Mouse (Mus musculus): ENCODE measurements around the gene Rps6.

Rps6 gene

DNA sequence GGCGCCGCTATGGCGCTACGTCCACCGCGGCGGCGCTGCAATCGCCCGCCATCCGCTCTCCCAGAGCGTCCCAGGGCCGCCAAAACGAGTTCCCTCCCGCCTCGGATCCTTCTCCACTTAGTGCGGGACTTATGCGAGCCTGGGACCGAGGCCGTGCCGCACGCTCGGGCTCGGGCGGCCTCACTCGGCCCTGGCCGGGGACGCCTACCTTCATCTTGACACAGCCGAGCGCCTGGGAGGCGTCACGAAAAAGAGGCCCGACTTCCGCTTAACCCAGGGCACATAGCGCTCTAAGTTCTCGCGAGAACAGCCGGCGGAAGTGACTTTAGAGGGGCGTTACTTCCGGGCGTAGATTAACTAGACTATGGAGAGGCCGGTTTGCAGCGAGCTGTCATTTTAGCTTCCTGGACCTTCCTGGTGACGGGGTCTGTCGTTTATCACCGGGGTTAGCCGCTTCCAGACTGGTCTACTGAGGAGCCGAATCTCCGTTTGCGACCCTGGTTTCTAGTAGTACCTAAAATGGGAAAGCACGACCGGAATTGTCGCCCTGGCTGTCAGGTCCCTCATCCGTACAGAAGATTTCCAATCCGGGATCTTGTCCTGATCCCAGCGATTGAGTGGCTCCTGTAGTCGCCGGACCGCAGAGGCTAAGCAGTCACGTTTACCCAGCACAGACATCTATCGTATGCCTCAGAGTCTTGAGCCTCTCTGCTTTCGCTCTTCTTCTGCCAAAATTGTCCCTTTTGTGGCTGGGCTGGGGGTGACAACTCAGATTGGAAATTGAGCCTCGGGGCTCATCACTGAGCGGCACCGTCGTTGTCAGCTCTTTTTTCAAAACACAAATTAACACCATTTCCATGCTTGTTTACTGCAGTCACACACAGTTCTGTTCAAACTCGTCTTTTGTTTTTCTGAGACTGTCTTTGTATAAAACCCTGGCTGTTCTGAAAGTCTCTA is at the start of gene Rps6:
Gene Rps6 (minus strand): TSS at position 300 of the 957 bp plus-strand sequence.
- peak; percentile 94 for DNase-seq (ENCODE audit: low spot score)

DNA sequence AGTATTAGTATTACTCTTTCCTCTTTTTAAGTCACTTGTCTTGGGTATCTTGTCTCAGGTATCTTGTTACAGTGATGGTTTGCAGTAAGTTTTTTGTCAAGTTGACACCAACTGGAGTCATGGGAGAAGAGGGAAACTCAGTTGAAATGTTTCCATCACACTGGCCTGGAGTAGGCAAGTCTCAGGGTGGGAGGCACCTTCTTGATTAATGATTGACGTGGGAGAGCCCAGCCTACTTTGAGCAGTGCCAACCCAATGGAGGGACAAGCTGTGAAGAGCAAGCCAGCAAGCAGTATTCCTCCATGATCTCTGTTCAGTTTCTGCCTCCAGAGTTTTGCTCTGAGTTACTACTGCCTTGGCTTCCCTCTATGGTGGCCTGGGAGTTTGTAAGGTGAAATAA is 48.7 kb upstream of the Rps6 start:
- no peak for DNase-seq (ENCODE audit: low spot score)

DNA sequence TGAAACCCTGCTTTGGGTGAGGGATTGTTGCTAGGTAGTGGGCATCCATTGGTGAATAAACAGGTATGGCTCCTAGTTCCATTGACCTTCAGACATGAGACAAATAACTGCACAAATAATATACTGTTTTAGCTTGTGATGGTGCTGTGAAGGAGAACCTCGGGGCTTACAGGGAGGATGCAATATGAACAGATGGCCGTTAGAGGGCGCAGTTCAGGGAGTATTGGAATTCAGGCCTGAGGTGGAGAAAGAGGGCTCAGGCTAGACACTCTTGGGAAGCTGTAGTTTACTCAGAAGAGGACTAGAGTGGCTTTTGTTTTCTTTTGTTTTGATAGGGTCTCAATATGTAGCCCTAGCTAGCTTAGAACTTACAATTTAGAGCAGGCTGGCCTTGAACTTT is 47.8 kb upstream of the Rps6 start:
- no peak for DNase-seq (ENCODE audit: low spot score)

DNA sequence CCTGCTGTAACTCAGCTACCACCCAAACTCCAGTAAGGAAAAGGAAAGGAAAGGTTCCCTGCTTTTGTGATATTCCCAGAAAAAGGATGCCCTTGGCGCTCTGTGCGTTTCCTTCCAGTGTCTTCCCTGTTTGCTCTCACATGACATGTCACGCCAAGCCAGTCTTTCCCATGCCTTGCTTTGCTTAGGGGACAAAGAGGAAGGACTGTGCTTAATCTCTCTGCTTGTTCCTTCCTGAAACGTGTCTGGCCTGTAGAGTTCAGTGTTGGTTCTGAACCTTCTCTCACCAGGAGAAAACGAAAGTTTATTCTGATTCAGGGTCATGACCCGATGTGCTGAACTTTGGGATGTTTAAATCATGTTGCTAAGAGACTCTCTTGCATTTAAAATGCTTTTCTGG is 45.1 kb upstream of the Rps6 start:
- DNase-seq (ENCODE audit: low spot score) = no peak

DNA sequence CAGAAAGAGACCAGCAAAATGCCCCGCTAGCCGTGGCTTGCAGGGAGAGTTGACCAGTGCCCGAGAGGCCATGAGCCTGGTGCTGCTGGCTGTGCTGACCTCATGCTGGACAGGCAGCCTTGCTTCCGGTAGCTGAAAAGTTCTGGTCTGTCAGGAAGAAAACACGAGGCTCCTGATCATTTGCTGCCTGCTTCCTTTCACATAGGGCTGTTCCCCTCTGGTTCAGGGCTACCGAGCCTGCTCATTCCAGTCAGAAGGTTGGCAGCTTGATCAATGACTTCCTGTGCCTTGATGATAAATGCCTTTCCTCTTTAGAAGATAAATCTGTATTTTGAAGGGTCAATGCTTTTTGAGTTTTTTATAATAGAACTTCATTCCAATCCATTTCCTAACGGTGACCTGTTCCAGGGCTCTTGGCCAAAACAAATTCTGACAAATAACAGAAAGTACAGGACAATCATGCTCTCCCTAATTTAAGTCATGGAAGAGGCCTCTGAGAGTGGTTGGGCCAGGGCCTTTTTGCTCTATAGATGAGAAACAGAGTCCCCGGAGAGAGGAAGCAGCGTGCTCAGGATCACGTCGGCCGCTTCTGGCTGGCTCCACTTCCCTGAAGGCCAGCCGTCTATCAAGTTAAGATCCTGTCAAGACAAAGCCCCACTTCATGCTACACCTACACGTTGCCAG is 41.7 kb upstream of the Rps6 start:
- no peak for DNase-seq (ENCODE audit: low spot score)

DNA sequence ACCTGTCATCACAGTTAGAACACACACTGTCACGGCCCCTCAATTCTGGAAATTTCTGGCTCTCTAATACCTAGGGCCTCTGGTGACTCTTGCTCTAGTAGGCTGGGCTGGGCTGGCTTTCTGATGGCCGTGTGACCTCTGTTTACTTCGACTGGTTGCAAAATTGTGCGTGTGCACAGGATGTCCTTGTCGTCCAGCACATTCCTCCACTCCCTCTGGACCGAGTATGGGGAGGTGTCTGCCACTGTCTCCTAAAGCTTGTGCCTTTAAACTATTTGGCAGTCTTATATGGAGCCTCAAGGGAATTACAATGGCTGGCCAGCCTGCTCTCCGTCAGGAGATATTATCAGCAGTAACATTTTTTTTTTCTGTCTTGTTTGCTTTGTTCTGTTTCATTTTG is 40.2 kb upstream of the Rps6 start:
- DNase-seq (ENCODE audit: low spot score) = peak; percentile 31

DNA sequence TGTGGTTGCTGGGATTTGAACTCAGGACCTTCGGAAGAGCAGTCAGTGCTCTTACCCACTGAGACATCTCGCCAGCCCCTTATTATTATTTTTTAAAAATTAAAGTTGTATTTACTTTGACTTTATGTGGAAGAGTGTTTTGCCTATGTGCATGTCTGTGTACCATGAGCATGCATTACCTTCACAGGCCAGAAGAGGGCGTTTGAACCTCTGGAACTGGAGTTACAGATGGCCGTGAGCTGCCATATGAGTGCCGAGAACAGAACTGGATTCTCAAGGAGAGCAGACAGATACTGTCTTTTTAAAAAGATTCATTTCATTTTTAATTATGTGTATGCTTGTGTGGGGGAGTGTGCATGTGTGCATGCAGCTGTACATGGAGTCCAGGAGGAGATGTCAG is 30.7 kb upstream of the Rps6 start:
- no peak for DNase-seq (ENCODE audit: low spot score)

DNA sequence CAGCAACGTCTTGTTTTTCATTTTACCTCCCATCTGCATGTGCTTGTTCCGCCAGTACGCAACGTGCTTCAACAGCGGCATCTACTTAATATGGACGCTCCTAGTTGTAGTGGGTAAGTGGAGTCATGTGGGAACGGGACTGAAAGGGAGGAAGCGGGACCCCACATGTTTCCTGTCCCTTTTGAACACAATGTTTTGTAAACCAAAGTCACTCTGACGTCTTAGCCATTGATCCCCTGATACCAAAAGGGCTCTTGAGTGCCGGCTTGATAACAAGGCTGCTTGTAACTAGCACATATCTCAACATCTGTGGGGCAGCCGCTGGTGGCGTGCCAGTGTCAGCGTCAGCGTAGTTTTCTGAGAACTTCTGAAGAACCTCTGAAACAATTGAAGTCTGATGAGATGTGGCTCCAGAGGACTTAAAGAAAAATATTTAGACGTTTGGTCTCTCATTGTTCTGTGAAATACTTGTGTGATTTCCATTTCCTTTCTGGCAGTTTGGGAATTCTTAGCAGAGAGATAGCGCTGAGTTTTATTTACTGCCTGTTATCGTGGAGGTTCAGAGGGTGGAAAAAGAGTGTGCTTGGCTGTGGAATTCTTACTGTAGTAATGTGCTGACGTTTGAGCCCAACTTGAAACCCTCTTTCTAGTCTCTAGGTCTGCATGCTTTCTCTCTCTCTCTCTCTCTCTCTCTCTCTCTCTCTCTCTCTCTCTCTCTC is 29.1 kb upstream of the Rps6 start:
- DNase-seq (ENCODE audit: low spot score) = peak; percentile 32

DNA sequence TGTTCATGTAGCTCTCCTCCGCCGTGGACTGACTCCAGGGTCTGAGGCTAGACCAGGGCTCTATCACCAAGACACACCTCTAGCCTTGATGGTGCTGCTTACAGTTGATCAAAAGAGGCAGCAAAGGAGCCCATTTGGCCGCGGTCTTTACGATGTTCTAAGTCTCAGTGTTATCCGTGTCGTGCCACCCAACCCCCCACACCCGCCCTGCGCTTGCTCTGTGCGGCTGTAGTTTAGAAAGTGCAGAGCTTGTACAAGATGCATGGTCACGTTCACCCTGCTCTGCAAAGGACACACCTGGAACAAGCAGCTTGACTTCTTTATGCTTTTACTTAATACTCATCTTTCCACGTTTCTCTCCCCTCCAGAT is 28.6 kb upstream of the Rps6 start:
- DNase-seq (ENCODE audit: low spot score) = no peak

DNA sequence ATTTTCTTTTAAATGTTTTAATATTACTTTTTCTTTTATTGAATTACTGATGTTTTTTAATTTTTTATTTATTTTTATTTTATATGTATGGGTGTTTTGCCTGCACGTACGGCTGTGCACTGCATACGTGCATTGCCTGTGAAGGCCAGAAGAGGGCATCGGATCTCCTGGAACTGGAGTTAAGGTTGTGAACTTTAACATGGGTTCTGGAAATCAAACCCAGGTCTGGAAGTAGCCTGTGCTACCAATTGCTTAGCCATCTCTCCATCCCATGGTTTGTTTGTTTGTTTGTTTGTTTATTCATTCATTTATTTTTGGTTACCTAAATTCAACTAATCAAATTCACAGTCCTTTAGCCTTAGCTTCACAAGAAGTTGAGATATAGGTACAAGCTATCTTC is 27.7 kb upstream of the Rps6 start:
- peak; percentile 23 for DNase-seq (ENCODE audit: low spot score)

DNA sequence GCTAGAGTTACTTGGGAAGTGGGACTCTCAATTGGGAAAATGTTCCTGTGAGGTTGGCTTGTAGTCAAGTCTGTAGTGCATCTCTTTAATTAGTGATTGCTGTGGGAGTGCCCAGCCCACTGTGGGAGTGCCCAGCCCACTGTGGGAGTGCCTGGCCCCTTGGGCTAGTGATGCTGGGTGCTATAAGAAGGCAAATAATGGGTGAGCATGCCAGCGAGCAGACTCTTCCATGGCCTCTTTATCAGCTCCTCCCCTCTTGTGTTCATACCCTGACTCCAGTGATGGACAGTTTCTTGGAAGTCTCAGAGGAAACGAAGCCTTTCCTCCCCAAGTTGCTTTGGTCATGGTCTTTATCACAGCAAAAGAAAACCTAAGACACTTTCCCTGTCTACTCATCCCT is 25.2 kb upstream of the Rps6 start:
- DNase-seq (ENCODE audit: low spot score) = no peak

DNA sequence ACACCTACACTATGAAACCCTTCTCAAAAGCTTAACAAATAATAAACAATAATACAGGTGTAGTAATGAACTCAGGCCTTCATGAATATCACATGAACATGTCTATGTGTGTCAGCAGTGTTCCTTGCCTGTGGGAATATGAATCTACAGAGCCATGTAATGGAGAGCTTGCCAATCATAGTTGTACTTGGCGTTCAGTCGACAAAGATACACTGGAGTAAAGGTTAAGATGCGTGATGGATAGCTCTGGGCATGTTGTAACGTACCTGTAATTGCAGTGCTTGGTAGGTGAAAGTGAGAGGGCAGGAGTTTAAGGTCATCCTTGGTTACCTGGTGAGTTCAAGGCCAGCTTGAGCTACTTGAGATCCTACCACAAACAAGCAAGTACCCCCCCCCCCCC is 24.0 kb upstream of the Rps6 start:
- no peak for DNase-seq (ENCODE audit: low spot score)

DNA sequence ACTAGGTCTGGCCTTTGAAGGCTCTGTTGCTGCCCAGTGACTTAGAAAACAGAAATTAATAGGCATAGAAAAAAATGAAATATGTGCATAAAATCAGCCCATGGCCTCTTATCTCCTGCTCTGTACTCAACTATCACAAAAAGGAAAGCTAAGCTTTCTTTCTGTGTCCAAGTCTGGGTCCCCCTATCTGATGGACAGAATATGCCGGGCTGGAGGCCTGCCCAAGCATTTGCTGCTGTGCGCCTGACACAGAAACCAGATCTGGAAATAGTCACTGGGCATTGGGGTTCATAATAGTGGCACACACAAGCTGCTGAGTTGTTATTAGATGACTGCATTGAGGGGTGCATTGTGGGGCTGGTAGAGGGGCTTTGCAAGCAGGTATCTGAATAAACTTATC is 22.3 kb upstream of the Rps6 start:
- DNase-seq (ENCODE audit: low spot score) = no peak

DNA sequence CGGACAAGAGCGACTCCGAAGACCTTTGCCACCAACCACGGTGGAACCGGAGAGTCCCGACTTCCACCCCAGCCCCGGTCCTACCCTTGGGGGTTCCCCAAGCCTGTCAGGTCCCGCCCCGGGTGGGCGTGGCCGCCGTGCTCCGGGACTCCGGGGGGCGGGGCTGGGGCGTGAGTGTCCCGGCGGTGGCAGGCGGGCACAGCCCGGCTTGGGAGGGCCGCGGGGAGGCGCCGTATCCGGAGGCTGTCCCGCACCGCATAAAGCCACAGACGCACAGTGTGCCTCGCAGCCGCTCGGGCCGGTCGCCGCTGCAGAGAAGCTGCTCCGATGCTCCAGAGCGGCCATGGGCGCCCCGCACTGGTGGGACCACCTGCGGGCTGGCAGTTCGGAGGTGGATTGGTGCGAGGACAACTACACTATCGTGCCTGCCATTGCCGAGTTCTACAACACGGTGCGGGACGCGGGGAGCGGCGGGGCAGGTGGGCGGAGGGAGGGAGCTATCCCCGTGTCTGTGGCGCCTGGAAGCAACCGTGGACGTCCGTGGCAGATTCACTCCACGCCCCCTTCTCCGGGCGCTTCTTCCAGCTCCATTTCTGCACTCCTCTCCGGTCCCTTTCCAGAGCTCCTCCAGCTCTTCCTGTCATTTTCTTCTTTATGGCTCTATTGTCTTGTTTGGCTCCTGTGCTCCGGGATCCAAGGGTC is 17.1 kb upstream of the Rps6 start, which contains the start of gene Acer2:
Gene Acer2 (plus strand): TSS at position 251 of the 702 bp plus-strand sequence.
- peak; percentile 94 for DNase-seq (ENCODE audit: low spot score)

DNA sequence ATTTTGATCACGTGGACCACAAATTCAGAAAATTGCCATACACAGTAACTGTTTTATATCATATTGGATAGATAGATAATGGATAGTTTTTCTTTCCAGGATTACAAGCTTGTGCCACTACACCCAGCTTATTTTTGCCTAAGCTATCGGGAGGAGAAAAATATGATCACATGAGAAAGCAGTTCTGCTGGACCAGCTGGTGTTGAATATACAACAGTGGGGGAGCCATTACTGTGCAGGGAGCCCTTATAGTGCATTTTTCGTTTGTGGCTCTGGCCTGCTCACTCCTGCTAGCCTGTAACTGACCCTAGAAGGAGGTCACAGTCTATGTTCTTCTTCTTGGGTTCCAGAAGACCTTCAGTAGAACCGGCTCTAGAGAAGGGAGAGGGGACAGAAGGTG is 15.9 kb upstream of the Rps6 start:
- DNase-seq (ENCODE audit: low spot score) = no peak

DNA sequence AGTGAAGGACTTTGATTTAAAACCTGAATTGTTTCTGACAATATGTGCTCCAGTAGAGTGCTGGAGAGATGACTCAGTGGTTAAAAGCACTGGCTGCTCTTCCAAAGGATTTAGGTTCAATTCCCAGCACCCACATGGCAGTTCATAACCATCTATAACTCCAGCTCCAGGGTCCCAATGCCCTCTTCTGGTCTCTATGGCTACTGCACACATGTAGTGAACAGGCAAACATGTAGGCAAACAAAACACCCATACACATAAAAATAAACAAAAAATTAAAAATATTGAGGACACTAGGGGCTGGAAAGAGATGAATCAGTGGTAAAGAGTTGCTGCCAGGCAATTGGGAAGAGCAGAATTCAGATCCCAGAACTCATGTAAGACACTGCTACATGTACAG is 14.8 kb upstream of the Rps6 start:
- no peak for DNase-seq (ENCODE audit: low spot score)

DNA sequence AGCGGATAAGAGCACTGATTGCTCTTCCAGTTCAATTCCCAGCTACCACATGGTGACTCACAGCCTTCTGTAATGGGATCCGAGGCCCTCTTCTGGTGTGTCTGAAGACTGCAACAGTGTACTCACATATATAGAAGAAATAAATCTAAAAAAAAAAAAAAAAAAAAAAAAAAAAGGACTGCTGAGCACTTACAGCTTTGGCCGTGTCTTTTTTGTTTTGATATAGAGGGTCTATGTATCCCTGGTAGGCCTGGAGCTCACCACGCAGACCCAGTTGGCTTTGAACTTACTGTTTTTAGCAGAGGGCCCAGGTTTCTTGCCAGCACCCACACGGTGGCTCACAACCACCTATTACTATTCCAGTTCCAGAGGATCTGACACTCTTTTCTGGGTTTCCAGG is 6.9 kb upstream of the Rps6 start:
- DNase-seq (ENCODE audit: low spot score) = no peak

DNA sequence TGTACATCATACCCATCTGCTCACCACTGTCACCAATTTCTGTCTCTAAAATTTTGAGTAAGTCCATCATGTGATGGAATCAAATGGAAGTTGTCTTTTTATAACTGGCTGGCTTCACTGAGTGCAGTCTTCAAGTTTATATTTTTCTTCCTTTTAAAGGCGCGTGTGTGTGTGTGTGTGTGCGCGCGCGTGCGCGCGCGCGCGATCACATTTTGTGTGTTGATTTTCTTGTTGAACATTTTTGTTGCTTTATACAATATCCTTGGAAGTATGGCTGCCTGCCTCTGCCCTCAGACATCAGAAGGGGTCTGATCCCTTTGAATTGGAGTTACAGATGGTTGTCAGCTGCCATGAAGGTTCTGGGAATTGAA is 843 bp upstream of the Rps6 start:
- DNase-seq (ENCODE audit: low spot score) = no peak

DNA sequence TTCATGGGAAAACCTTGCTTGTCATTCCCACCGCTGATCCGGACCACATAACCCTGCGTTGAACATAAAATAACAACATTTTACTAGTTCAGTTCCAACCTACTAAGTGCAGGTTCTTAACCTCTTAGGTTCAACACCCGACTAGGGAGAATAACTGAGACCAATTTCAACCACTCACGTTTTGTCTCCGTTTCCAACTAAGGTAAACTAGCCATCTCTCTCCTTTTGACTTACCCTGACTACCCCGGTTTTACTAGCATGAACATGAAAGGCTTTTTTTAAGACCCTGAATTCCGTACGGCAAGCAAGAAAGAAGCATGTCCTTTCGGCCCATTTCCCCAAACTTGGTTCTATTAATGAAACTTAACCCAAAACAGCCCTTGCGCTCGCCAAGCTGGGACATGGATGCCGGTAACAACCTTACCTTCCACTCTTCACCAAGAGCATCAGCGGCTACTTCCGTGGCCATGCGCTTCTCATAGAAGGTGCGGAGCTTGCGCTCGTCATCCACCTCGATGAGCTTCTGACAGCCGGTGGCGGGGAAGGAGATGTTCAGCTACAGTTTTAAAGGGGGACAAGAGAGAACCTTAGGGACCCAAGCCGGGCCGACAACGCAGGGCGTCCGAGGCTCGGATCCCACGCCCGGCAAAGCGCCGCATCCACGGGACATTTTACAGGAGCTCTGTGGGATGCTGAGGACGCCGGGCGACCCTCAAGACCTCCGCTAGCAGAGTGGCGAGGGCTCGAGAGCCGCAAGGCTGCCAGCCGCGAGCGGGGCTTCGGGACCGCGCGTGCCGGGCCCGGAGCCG is 704 bp downstream of the Rps6 start:
- DNase-seq (ENCODE audit: low spot score) = no peak

DNA sequence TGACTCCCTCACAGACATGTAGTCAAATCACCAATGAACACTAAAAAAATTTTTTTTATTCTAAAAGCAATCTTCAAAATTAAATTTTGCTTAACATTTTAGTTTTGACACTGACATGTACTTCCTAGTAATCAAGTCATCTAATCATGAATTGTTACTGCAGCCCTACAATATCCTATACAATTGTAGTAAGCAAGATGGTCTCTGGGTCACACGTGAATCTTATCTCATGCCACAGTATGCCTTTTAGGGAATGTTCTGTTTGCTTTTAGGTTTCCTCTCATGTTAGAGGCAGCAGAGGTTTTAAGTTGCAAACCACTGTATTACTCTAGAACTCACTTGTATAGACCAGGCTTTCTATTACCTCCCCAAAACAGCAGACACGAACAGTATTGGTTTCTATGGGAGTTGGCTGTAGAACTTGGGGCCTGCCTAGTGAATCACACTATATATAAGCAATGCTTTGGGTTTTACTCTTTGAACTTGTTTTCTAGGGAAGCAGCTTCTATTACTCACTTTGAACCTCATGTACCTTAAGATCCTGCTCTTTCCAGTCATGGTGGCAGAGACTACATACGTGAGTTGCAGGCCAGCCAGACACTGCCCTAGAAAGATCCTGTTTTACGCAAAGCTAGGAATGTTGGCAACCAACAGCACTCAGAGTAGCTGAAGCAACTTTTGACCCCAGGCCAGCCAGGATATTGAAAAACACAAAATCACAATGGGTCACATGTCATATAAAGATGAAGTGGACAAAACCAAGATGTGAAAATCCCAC is 4.2 kb downstream of the Rps6 start:
- DNase-seq (ENCODE audit: low spot score) = no peak

DNA sequence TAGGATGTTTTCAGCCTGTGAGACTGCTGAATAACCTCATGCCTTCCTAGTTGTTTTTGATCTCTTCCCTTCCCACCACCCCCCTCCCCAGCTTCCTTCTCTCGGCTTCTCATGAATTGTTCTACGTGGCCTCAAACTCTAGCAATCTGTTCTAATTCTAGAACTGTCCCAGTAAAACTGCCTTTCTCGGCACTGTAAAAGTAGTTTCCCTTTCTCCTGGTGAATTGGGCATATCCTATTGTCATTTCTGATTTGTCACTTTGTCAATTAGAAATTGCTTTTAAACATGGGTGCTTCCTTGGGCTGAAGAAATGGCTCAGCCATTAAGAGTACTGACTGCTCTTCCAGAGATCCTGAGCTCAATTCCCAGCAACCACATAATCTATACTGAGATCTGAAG is 5.2 kb downstream of the Rps6 start:
- no peak for DNase-seq (ENCODE audit: low spot score)
